Comparison of ENCODE assay signal across 9 mouse cellular contexts in the genomic region with DNA sequence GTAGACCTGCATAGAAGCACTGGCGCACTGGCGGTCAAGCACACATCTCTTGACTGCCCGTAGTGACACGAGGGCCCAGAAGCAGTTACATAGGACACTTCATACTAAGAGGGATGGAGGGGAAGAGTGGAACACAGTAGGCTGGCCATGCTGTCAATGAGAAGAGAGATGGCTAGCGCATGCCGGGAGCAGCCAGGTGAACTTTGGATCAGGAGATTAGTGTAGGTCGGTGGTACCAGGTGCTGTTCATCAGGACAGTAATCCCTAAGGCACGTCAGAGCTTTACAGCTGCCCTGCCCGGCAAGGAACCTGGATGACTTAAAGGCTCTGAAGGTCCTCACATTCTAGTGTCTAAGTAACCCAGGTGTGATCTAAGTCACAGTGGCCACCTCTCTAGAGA. TPM values are rescaled to one million over a fixed set of nuclear protein-coding genes. Genes with fewer than 3 reads are reported as not detected.
DNase-seq lines count a peak whose midpoint lies in the region; ATAC-seq and TF ChIP-seq lines count a peak whose summit lies in the region.
"Had no signal": no experiment of that assay in that cellular context is flagged by ENCODE, and none has a peak within 500 bp of the region (broad histone marks: within the 10 kb centered on the region; RNA-seq: fewer than 3 reads in every experiment).

No protein-coding gene starts in this region.

- peak overlapping the region; percentile 96; the same call in 1 of the 2 replicates for H3K9ac ChIP-seq in heart, embryonic 14.5 days (ENCODE audit: low read length)
- no peak overlapping the region for H3K9ac ChIP-seq in intestine, postnatal 0 days (ENCODE audit: low read depth, low read length)
- H3K9ac ChIP-seq in midbrain, embryonic 16.5 days (ENCODE audit: low read depth, low read length): 0 out of 2 replicates have a peak overlapping the region, but pooled peaks have one; percentile 28

- H3K36me3 ChIP-seq in heart, embryonic 14.5 days (ENCODE audit: control insufficient read depth, insufficient read depth, low read length): no peaks in the 10 kb centered on the region
- no peaks in the 10 kb centered on the region for H3K36me3 ChIP-seq in intestine, postnatal 0 days (ENCODE audit: control insufficient read depth, insufficient read depth)
- no peaks in the 10 kb centered on the region for H3K36me3 ChIP-seq in midbrain, embryonic 16.5 days (ENCODE audit: control insufficient read depth, insufficient read depth, low read length)

- no peak for TF ChIP-seq POLR2A in cortical plate, adult 2 months (IDR thresholded peaks at IDR 0.05; ENCODE audit: extremely low read depth, insufficient read depth, low read length)

- no peaks in the 10 kb centered on the region for H3K27me3 ChIP-seq in heart, embryonic 14.5 days (ENCODE audit: control insufficient read depth, insufficient read depth, low read length)
- H3K27me3 ChIP-seq in intestine, postnatal 0 days (replicated peaks; ENCODE audit: control insufficient read depth, insufficient read depth, low read length): no peaks in the 10 kb centered on the region
- no peaks in the 10 kb centered on the region for H3K27me3 ChIP-seq in midbrain, embryonic 16.5 days (ENCODE audit: control insufficient read depth, insufficient read depth, low read depth, low read length)
- H3K27me3 ChIP-seq: Patski had no signal

- H3K27ac ChIP-seq in heart, embryonic 14.5 days (replicated peaks in 1 of 2; ENCODE audit: control insufficient read depth in 1 of 2, insufficient read depth in 1 of 2, low read depth in 2 of 2, low read length in 2 of 2): no peak overlapping the region
- H3K27ac ChIP-seq in cortical plate, adult 2 months (ENCODE audit: insufficient read depth, low read length): peak overlapping the region; percentile 27
- peak overlapping the region; percentile 73 for H3K27ac ChIP-seq in intestine, postnatal 0 days (ENCODE audit: low read depth, low read length)
- H3K27ac ChIP-seq in midbrain, embryonic 16.5 days (ENCODE audit: low read length): no peak overlapping the region

- peak overlapping the region; percentile 69 for H3K4me2 ChIP-seq in heart, embryonic 14.5 days (ENCODE audit: low read length)
- peak overlapping the region; percentile 82 for H3K4me2 ChIP-seq in intestine, postnatal 0 days (replicated peaks; ENCODE audit: low read depth)
- H3K4me2 ChIP-seq in midbrain, embryonic 16.5 days (ENCODE audit: low read length): peak overlapping the region; percentile 49

- H3K4me3 ChIP-seq in heart, embryonic 14.5 days (ENCODE audit: control insufficient read depth in 1 of 2, insufficient read depth in 1 of 2, low read depth in 1 of 2, low read length in 2 of 2): peak overlapping the region in 1 of 2 experiments; percentile 95; a peak in 2 of 4 replicates
- H3K4me3 ChIP-seq in cortical plate, adult 2 months (ENCODE audit: insufficient read depth, low read length): peak overlapping the region; percentile 95
- no peak overlapping the region for H3K4me3 ChIP-seq in intestine, postnatal 0 days (ENCODE audit: low read depth, low read length)
- H3K4me3 ChIP-seq in midbrain, embryonic 16.5 days (ENCODE audit: low read depth, low read length): peak overlapping the region; percentile 69; the same call in 1 of the 2 replicates

- TF ChIP-seq CTCF in cortical plate, adult 2 months (IDR thresholded peaks at IDR 0.05; ENCODE audit: extremely low read depth, insufficient read depth, low read length): no peak
- TF ChIP-seq CTCF in intestine, postnatal 0 days (IDR thresholded peaks at IDR 0.05; ENCODE audit: low read depth): no peak

- peaks cover 6 to 11% of the 10 kb centered on the region in 2 experiments for H3K4me1 ChIP-seq in heart, embryonic 14.5 days (ENCODE audit: control insufficient read depth in 2 of 2, insufficient read depth in 2 of 2, low read length in 2 of 2)
- peaks cover 4% of the 10 kb centered on the region; the same call in 1 of the 2 replicates for H3K4me1 ChIP-seq in cortical plate, adult 2 months (ENCODE audit: control insufficient read depth, insufficient read depth, low read length)
- H3K4me1 ChIP-seq in intestine, postnatal 0 days (replicated peaks; ENCODE audit: control insufficient read depth, insufficient read depth, low read length): 0 out of 2 replicates have a peak, but pooled peaks cover 5% of the 10 kb centered on the region
- H3K4me1 ChIP-seq in midbrain, embryonic 16.5 days (ENCODE audit: control insufficient read depth, insufficient read depth, low read length): peaks cover 12% of the 10 kb centered on the region

- 75% methylated on average over 9 of the region's 9 CpGs for WGBS in heart, embryonic 14.5 days
- 45% methylated on average over 9 of the region's 9 CpGs for WGBS in intestine, postnatal 0 days
- WGBS in midbrain, embryonic 16.5 days: 85% methylated on average over 9 of the region's 9 CpGs

- no peaks in the 10 kb centered on the region for H3K9me3 ChIP-seq in heart, embryonic 14.5 days (ENCODE audit: control insufficient read depth, low read length)
- H3K9me3 ChIP-seq in intestine, postnatal 0 days (ENCODE audit: control insufficient read depth): no peaks in the 10 kb centered on the region
- H3K9me3 ChIP-seq in midbrain, embryonic 16.5 days (replicated peaks; ENCODE audit: control insufficient read depth, low read length, poor library complexity, severe bottlenecking): no peaks in the 10 kb centered on the region

- DNase-seq in heart, adult 9 months (ENCODE audit: low spot score in 2 of 2): no peak
- no peak for DNase-seq in layer of hippocampus, postnatal 14 days (ENCODE audit: low spot score in 2 of 2)
- DNase-seq in retina, embryonic 14.5 days (ENCODE audit: low spot score): no peak

- no peak for ATAC-seq in heart, embryonic 14.5 days (ENCODE audit: insufficient number of reproducible peaks, insufficient read depth, low FRiP score, low read depth)
- peak; percentile 75 for ATAC-seq in intestine, postnatal 0 days
- no peak for ATAC-seq in midbrain, embryonic 16.5 days
- ATAC-seq in inflammation-experienced regulatory T-cells, adult 6 months: no peak
- ATAC-seq: Patski had no signal

RNA-seq across cellular contexts. Expression of a gene that starts 23.7 kb away (rescaled TPM):
- polyA plus RNA-seq in heart, embryonic 14.5 days (2014; fragmentation: Nextera tagmentation; extraction: Ambion mirVana): 16.4 and 17.8 TPM in 2 replicates
- polyA plus RNA-seq in cortical plate, adult 2 months (2012; rRNA removed): 61.0 and 63.0 TPM in 2 replicates
- 19.7 and 22.0 TPM in 2 replicates for polyA plus RNA-seq in intestine, postnatal 0 days (2015; fragmentation: Nextera tagmentation; extraction: Ambion mirVana)
- polyA plus RNA-seq in midbrain, embryonic 16.5 days (2015; fragmentation: Nextera tagmentation; extraction: Ambion mirVana): 30.0 and 32.6 TPM in 2 replicates
- 10 to 100 TPM; 72.5 to 87.0 TPM for total RNA-seq in layer of hippocampus, postnatal 14 days (2021)
- polyA plus RNA-seq in inflammation-experienced regulatory T-cells, adult 6 months (2017; shearing (Covaris generic)): 10 to 100 TPM in 1 of 3 experiments, 1 to 10 TPM in 2; 8.7 to 10.3 (median 9.4) TPM

RNA-seq across cellular contexts. Expression of a gene that starts 55.7 kb away (rescaled TPM):
- polyA plus RNA-seq in heart, embryonic 14.5 days (2014; fragmentation: Nextera tagmentation; extraction: Ambion mirVana): 28.6 and 35.7 TPM in 2 replicates
- 0.21 and 0.30 TPM in 2 replicates for polyA plus RNA-seq in cortical plate, adult 2 months (2012; rRNA removed)
- polyA plus RNA-seq in intestine, postnatal 0 days (2015; fragmentation: Nextera tagmentation; extraction: Ambion mirVana): 5.1 and 6.3 TPM in 2 replicates
- polyA plus RNA-seq in midbrain, embryonic 16.5 days (2015; fragmentation: Nextera tagmentation; extraction: Ambion mirVana): 3.8 and 4.4 TPM in 2 replicates
- 1 to 10 TPM; 1.6 to 1.7 TPM for total RNA-seq in layer of hippocampus, postnatal 14 days (2021)
- 10 to 100 TPM in 2 of 3 experiments, 1 to 10 TPM in 1; 9.9 to 33.6 (median 14.7) TPM for polyA plus RNA-seq in inflammation-experienced regulatory T-cells, adult 6 months (2017; shearing (Covaris generic))

Comparison
In these comparisons a context has a peak if more than half of its experiments do, and no peak if none do; other contexts are left out.
1. H3K27ac ChIP-seq: peak in cortical plate, adult 2 months (single experiment) and intestine, postnatal 0 days (single experiment); none in heart, embryonic 14.5 days (0 of 2) and midbrain, embryonic 16.5 days (single experiment).
2. Peak in every context shown above with its lines, with median percentiles within 50 percentile points of each other: H3K4me2 ChIP-seq.